Mouse (Mus musculus): Measurements from ENCODE around the gene Clec10a.

Gene Clec10a

DNA sequence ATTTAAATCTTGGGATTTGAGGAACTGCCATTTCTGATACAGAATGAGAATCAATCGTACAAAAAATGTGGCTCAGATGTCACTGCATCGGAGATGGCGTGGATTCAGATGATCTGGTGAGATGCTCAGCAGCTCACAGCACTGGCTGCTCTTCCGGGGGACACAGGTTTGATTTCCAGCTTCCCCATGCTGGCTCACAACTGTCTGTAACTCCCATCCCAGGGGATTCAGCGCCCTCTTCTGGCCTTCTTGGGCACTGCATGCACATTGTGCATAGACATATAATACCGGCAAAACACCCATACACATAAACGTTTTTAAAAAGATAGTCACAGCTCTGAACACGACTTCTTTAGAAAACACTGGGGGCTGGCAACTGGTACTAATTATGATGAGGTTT is 21.6 kb downstream of the Clec10a start:
- TF ChIP-seq GATA4 (IDR thresholded peaks at IDR 0.05; ENCODE audit: insufficient replicate concordance, low read length): no peak

DNA sequence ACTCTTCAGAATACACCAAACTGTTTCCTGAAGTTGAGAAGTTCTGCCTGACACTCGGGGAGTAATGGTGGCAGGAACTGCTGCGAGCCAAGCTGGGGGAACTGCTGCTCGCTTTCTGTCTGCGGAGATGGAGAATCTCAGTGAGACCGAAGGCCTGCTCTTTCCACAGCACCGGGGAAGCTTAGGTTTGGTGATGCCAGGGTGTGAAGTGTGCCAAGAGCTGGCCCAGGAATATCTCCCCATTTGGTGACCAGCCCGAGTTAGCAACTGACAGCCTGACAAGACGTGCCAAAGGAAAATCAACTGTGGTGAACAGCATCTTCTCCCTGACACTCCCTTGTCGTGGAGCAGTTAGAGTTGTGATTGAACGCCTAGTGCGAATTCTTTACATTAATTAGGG is 22.3 kb downstream of the Clec10a start:
- TF ChIP-seq GATA4 (IDR thresholded peaks at IDR 0.05; ENCODE audit: insufficient replicate concordance, low read length): no peak

GRCm38 (mm10) chr11:70178756-70179155 is 22.8 kb downstream of the Clec10a start:
- TF ChIP-seq GATA4 (IDR thresholded peaks at IDR 0.05; ENCODE audit: insufficient replicate concordance, low read length): no peak

- no peak for TF ChIP-seq GATA4 (IDR thresholded peaks at IDR 0.05; ENCODE audit: insufficient replicate concordance, low read length)
Measured at GRCm38 (mm10) chr11:70179401-70179800, 23.4 kb downstream of the Clec10a start.

- no peak for TF ChIP-seq GATA4 (IDR thresholded peaks at IDR 0.05; ENCODE audit: insufficient replicate concordance, low read length)
Measured at GRCm38 (mm10) chr11:70180496-70180895, 24.5 kb downstream of the Clec10a start.

GRCm38 (mm10) chr11:70185120-70185519 is 29.1 kb downstream of the Clec10a start:
- TF ChIP-seq GATA4 (IDR thresholded peaks at IDR 0.05; ENCODE audit: insufficient replicate concordance, low read length): no peak

DNA sequence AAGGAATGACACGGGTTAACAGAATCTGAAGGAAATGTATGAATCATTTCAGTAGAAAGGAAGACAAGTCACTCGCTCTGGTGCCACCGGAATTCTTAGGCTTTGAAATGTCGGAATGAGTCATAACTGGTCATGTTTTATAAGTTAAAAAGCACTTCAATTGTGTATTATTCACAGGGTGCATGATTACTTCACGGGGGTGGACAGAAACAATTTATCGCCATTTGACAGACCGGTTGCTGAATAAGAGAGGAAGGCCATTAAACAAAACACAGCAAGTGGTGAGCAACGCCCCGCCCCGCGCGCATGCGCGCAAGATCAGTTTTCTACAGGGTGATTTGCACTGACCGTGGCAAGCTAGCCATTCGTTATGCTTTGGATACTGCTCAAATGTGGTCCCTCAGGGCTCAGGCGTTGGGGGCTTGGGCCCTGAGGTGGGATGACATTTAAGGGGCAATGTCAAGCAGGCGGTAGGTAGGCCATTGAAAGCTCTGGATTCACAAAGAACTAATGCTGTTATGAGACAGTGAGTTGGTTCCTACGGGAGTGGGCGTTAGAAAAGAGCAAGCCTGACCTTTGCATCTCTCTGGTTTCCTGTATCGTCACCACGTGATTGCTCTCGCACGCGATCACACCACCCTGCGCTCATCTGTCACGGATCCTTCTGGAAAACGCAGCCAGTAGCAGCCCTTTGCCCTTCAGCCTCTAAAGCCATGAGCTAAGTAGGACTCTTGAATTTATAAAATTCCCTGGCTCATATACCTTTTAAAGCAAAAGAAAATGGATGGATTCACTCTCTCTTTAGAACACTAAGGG is 33.5 kb downstream of the Clec10a start:
- no peak for TF ChIP-seq GATA4 (IDR thresholded peaks at IDR 0.05; ENCODE audit: insufficient replicate concordance, low read length)

- TF ChIP-seq GATA4 (IDR thresholded peaks at IDR 0.05; ENCODE audit: insufficient replicate concordance, low read length): no peak
Measured at GRCm38 (mm10) chr11:70191188-70191587, 35.2 kb downstream of the Clec10a start.

DNA sequence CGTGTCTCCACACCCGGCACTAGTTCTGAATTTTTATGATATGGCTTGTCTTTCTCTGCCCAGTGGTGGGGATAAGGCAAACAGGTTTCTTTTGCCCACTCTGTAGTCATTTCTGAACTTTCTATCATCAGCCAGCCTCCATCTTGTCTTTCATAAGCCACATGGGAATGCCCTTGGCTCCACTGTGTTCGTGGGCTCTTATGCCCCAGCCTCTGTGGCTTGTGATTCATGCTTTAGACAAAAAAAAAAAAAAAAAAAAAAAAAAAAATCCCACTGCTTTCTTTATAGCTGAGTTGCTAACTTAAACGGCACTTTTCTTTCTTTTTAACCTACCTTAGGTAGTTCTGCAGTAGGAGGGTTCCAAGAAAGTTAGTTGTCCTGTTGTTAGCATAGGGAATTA is 36.2 kb downstream of the Clec10a start:
- TF ChIP-seq GATA4 (IDR thresholded peaks at IDR 0.05; ENCODE audit: insufficient replicate concordance, low read length): no peak

GRCm38 (mm10) chr11:70193354-70194285 is 37.6 kb downstream of the Clec10a start:
- TF ChIP-seq GATA4 (IDR thresholded peaks at IDR 0.05; ENCODE audit: insufficient replicate concordance, low read length): no peak

GRCm38 (mm10) chr11:70198332-70198731 is 42.3 kb downstream of the Clec10a start:
- TF ChIP-seq GATA4 (IDR thresholded peaks at IDR 0.05; ENCODE audit: insufficient replicate concordance, low read length): no peak

DNA sequence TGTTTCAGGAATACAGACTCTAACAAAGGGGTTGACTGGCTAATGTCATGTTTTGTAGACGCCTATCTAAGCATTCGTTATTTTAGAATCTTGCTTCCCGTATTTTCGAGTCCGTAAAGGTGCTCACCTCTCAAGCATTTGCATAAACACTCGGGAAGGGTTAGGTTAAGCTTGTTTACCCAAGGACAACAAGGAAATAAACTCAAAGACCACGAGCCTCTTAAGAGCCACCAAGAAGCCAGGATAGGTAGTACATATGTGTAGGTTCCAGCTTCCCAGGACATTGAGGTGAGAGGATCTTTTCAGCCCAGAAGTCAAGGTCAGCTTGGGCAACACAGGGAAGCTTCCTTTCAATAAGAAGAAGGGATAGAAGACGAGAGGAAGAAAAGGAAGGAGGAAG is 43.1 kb downstream of the Clec10a start:
- TF ChIP-seq GATA4 (IDR thresholded peaks at IDR 0.05; ENCODE audit: insufficient replicate concordance, low read length): no peak

DNA sequence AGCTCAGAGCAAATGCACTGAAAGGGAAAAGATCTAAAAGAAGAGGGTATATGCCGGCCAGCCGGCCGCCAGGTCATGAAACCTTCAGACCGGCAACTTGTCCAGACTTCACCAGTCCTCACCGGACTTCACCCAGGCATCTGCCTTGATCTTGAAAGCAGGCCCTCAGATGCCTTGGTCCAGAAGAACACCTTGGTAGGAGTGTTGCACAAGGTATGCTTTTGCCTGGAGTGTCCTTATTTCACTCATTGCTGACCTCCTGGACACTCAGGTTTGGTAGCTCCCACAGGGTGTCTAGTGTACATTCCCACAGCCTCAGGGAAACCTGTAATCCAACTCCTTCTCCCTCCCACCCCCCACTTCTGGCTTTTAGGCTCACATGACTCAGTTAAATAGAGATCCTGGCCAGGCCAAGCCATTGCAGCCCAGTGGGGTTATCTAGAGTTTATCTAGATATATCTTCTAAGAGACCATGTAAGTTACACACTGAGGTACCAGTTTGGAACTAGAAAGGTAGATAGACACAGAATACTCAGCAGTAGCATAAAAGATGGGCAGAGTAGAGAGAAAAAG is 44.1 kb downstream of the Clec10a start:
- no peak for TF ChIP-seq GATA4 (IDR thresholded peaks at IDR 0.05; ENCODE audit: insufficient replicate concordance, low read length)

- no peak for TF ChIP-seq GATA4 (IDR thresholded peaks at IDR 0.05; ENCODE audit: insufficient replicate concordance, low read length)
Measured at GRCm38 (mm10) chr11:70201691-70202090, 45.7 kb downstream of the Clec10a start.

DNA sequence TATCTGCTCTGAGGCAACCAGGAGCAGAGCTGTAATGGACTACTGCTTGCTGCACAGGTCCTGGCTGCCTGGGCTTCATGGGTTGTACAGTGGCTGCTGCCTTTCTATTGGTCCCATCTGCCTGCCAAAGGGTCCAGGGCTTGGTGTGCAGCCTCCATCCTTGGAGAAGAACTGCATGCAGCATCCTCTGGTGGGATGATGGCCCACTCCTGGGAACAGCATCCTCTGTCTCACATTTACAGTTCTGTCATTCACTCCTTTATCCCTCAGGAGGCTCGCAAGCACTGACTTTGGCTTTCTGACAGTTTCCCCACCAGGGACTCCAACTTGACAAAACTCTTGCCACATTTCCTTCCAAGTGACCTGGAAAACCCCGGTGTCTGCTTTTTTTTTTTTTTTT is 50.8 kb downstream of the Clec10a start:
- no peak for TF ChIP-seq GATA4 (IDR thresholded peaks at IDR 0.05; ENCODE audit: insufficient replicate concordance, low read length)

DNA sequence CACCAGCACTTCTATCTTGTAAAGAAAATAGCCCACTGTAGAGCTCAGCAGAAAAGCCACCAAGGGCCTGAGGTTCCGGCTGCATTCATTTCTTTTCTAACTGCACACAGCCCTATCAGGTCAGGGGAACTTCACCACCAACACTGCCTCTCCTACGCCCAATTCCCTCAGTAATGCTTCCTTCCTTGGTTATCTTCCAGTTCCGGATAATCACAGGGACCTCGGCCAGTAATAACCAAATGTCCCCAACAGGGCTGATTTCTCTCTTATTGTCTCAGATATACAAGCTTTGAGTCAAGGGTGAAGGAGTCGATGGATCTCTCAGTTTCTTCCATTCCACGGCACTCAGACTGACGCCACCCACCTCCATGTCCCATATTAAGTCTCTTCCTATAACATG is 51.3 kb downstream of the Clec10a start:
- TF ChIP-seq GATA4 (IDR thresholded peaks at IDR 0.05; ENCODE audit: insufficient replicate concordance, low read length): peak; percentile 72; the same call in 1 of the 2 replicates
